Mouse (Mus musculus) midbrain, embryonic 16.5 days (tissue): ENCODE results near the gene Serpinb5. TPM values are rescaled to one million over a fixed set of nuclear protein-coding genes. Genes with fewer than 3 reads are reported as not detected.

ENCODE experiments used
- ATAC-seq: fragments of 200-750 bp; cut with Nextera tagmentation; 2 replicates; pipeline ENCODE4 v1.8.0; 2017; ENCODE audit warnings: moderate TSS enrichment
- H3K27ac ChIP-seq: fragments of 300-500 bp; sonication (generic); 2 replicates; pipeline ENCODE4 v1.5.1; 2014; ENCODE audit warnings: mild to moderate bottlenecking, low read length, mixed read lengths
- H3K27me3 ChIP-seq: fragments of 300-500 bp; sonication (generic); 2 replicates; pipeline ENCODE4 v1.6.1; 2014; ENCODE audit warnings: low read depth, low read length, mixed read lengths; ENCODE audit not compliant: control insufficient read depth, insufficient read depth
- H3K36me3 ChIP-seq: fragments of 300-500 bp; sonication (generic); 2 replicates; pipeline ENCODE4 v1.6.1; 2014; ENCODE audit warnings: mild to moderate bottlenecking, low read length, moderate library complexity, mixed read lengths; ENCODE audit not compliant: control insufficient read depth, insufficient read depth
- H3K4me1 ChIP-seq: fragments of 300-500 bp; sonication (generic); 2 replicates; pipeline ENCODE4 v1.6.1; 2014; ENCODE audit warnings: mild to moderate bottlenecking, low read length, mixed read lengths; ENCODE audit not compliant: control insufficient read depth, insufficient read depth
- H3K4me2 ChIP-seq: fragments of 300-500 bp; sonication (generic); 2 replicates; pipeline ENCODE4 v1.6.1; 2014; ENCODE audit warnings: mild to moderate bottlenecking, low read length, mixed read lengths
- H3K4me3 ChIP-seq: fragments of 300-500 bp; sonication (generic); 2 replicates; pipeline ENCODE4 v1.5.1; 2014; ENCODE audit warnings: low read depth, mild to moderate bottlenecking, low read length, moderate library complexity, mixed read lengths
- H3K9ac ChIP-seq: fragments of 300-500 bp; sonication (generic); 2 replicates; pipeline ENCODE4 v1.6.1; 2014; ENCODE audit warnings: low read depth, low read length, mixed read lengths
- H3K9me3 ChIP-seq: fragments of 300-500 bp; sonication (generic); replicated peaks from 2 replicates; pipeline ENCODE4 v1.6.1; 2014; ENCODE audit warnings: mild to moderate bottlenecking, low read length, mixed read lengths; ENCODE audit not compliant: control insufficient read depth, poor library complexity, severe bottlenecking
- WGBS: fragments of 180-500 bp; shearing (Covaris S2); extraction: QIAGEN DNeasy Blood & Tissue Kit; methylation state at CpG from one replicate; pipeline ENCODE4 v1.1.7; 2014; 5-methylcytosine and 5-hydroxymethylcytosine counted together
- polyA plus RNA-seq: library from polyadenylated mRNA; unstranded; fragments of >200 nt; fragmentation: Nextera tagmentation; extraction: Ambion mirVana; gene quantifications from 2 replicates; pipeline ENCODE4 v1.2.1, GENCODE M21; 2015

Gene Serpinb5
- polyA plus RNA-seq = not detected in 2 replicates

GRCm38 (mm10) chr1:106860847-106861246 is at the start of gene Serpinb5:
Gene Serpinb5, plus strand, starts transcription at chr1:106861173.
- H3K27ac ChIP-seq = no peak within 1 kb of the TSS
- no peaks in the 10 kb centered on the region for H3K4me1 ChIP-seq
- no peak within 1 kb of the TSS for H3K4me2 ChIP-seq
- 71% methylated on average over 8 of the region's 8 CpGs for WGBS
- no peaks in the 10 kb centered on the region for H3K27me3 ChIP-seq
- no peaks in the 10 kb centered on the region for H3K9me3 ChIP-seq
- no peaks in the 10 kb centered on the region for H3K36me3 ChIP-seq
- no peak for ATAC-seq
- H3K4me3 ChIP-seq = no peak within 1 kb of the TSS
- H3K9ac ChIP-seq = no peak within 1 kb of the TSS

- Histone ChIP-seq H3K36me3 (no peaks in the 10 kb centered on the region), H3K9ac (no peak overlapping the region), H3K9me3 (no peaks in the 10 kb centered on the region), H3K27me3 (no peaks in the 10 kb centered on the region), H3K4me3 (no peak overlapping the region), H3K4me2 (no peak overlapping the region), H3K27ac (no peak overlapping the region), H3K4me1 (no peaks in the 10 kb centered on the region)
- 61% methylated on average over 5 of the region's 5 CpGs for WGBS
- no peak for ATAC-seq
Observed at GRCm38 (mm10) chr1:106814864-106815263, 46.1 kb upstream of the Serpinb5 start.

- Histone ChIP-seq H3K4me2 (no peak overlapping the region), H3K9ac (no peak overlapping the region), H3K9me3 (no peaks in the 10 kb centered on the region), H3K36me3 (no peaks in the 10 kb centered on the region), H3K27ac (no peak overlapping the region), H3K27me3 (no peaks in the 10 kb centered on the region), H3K4me1 (no peaks in the 10 kb centered on the region), H3K4me3 (no peak overlapping the region)
- ATAC-seq = no peak
- WGBS = 86% methylated on average over 6 of the region's 6 CpGs
Observed at GRCm38 (mm10) chr1:106815265-106815664, 45.7 kb upstream of the Serpinb5 start.

- no peaks in the 10 kb centered on the region for H3K4me1 ChIP-seq
- H3K9ac ChIP-seq = no peak overlapping the region
- H3K27ac ChIP-seq = no peak overlapping the region
- no peak for ATAC-seq
- H3K9me3 ChIP-seq = no peaks in the 10 kb centered on the region
- H3K36me3 ChIP-seq = no peaks in the 10 kb centered on the region
- H3K4me2 ChIP-seq = no peak overlapping the region
- no peaks in the 10 kb centered on the region for H3K27me3 ChIP-seq
- H3K4me3 ChIP-seq = no peak overlapping the region
- WGBS = 89% methylated on average over 11 of the region's 11 CpGs
Observed at GRCm38 (mm10) chr1:106816766-106817165, 44.2 kb upstream of the Serpinb5 start.

GRCm38 (mm10) chr1:106818323-106818722 is 42.6 kb upstream of the Serpinb5 start:
- H3K9me3 ChIP-seq = no peaks in the 10 kb centered on the region
- no peaks in the 10 kb centered on the region for H3K4me1 ChIP-seq
- H3K9ac ChIP-seq = no peak overlapping the region
- no peak overlapping the region for H3K4me2 ChIP-seq
- H3K27ac ChIP-seq = no peak overlapping the region
- H3K27me3 ChIP-seq = no peaks in the 10 kb centered on the region
- H3K4me3 ChIP-seq = no peak overlapping the region
- no peaks in the 10 kb centered on the region for H3K36me3 ChIP-seq
- WGBS = 30% methylated on average over 4 of the region's 4 CpGs
- 0 out of 2 replicates have a peak, but pooled peaks have one; percentile 48 for ATAC-seq

- Histone ChIP-seq H3K9ac (no peak overlapping the region), H3K4me1 (no peaks in the 10 kb centered on the region), H3K36me3 (no peaks in the 10 kb centered on the region), H3K27ac (no peak overlapping the region), H3K4me2 (no peak overlapping the region), H3K27me3 (no peaks in the 10 kb centered on the region), H3K9me3 (no peaks in the 10 kb centered on the region), H3K4me3 (no peak overlapping the region)
- WGBS = 69% methylated on average over 3 of the region's 3 CpGs
- ATAC-seq = 0 out of 2 replicates have a peak, but pooled peaks have one; percentile 36
Observed at GRCm38 (mm10) chr1:106822297-106822696, 38.7 kb upstream of the Serpinb5 start.

GRCm38 (mm10) chr1:106828784-106829183 is 32.2 kb upstream of the Serpinb5 start:
- no peaks in the 10 kb centered on the region for H3K4me1 ChIP-seq
- no peaks in the 10 kb centered on the region for H3K27me3 ChIP-seq
- no peak for ATAC-seq
- no peak overlapping the region for H3K27ac ChIP-seq
- H3K36me3 ChIP-seq = no peaks in the 10 kb centered on the region
- no peak overlapping the region for H3K9ac ChIP-seq
- WGBS = 78% methylated on average over 4 of the region's 4 CpGs
- H3K9me3 ChIP-seq = no peaks in the 10 kb centered on the region
- H3K4me3 ChIP-seq = no peak overlapping the region
- no peak overlapping the region for H3K4me2 ChIP-seq

- WGBS = 89% methylated on average over 6 of the region's 6 CpGs
- H3K4me3 ChIP-seq = no peak overlapping the region
- no peak for ATAC-seq
Observed at GRCm38 (mm10) chr1:106865543-106865942, 4.6 kb downstream of the Serpinb5 start.

GRCm38 (mm10) chr1:106866029-106866428 is 5.1 kb downstream of the Serpinb5 start:
- H3K27ac ChIP-seq = no peak overlapping the region
- H3K4me3 ChIP-seq = no peak overlapping the region
- H3K36me3 ChIP-seq = no peaks in the 10 kb centered on the region
- no peaks in the 10 kb centered on the region for H3K4me1 ChIP-seq
- H3K9ac ChIP-seq = no peak overlapping the region
- no peak overlapping the region for H3K4me2 ChIP-seq
- H3K9me3 ChIP-seq = no peaks in the 10 kb centered on the region
- WGBS = 72% methylated on average over 5 of the region's 5 CpGs
- ATAC-seq = no peak
- no peaks in the 10 kb centered on the region for H3K27me3 ChIP-seq

More at GRCm38 (mm10) chr1:106865543-106865942, 4.6 kb downstream of the Serpinb5 start:
- no peaks in the 10 kb centered on the region for H3K9me3 ChIP-seq
- no peak overlapping the region for H3K4me2 ChIP-seq
- H3K27ac ChIP-seq = no peak overlapping the region
- H3K4me1 ChIP-seq = no peaks in the 10 kb centered on the region
- H3K27me3 ChIP-seq = no peaks in the 10 kb centered on the region
- H3K9ac ChIP-seq = no peak overlapping the region
- H3K36me3 ChIP-seq = no peaks in the 10 kb centered on the region
